Mouse (Mus musculus): ENCODE results near the gene C130050O18Rik.

The C130050O18Rik gene

GRCm38 (mm10) chr5:139397359-139397916 is 7.6 kb upstream of the C130050O18Rik start:
- DNase-seq (ENCODE audit: low spot score in 2 of 2): no peak

GRCm38 (mm10) chr5:139397959-139398753 is 6.9 kb upstream of the C130050O18Rik start:
- DNase-seq (ENCODE audit: low spot score in 2 of 2): peak; percentile 87 to 89

- DNase-seq (ENCODE audit: low spot score in 2 of 2): no peak
These were observed 6.3 kb upstream of the C130050O18Rik start for GRCm38 (mm10) chr5:139398786-139399185.

- DNase-seq (ENCODE audit: low spot score in 2 of 2): no peak
These were observed 5.1 kb upstream of the C130050O18Rik start for GRCm38 (mm10) chr5:139399991-139400390.

GRCm38 (mm10) chr5:139402106-139402505 is 3.0 kb upstream of the C130050O18Rik start:
- DNase-seq (ENCODE audit: low spot score in 2 of 2): peak in 1 of 2 experiments; percentile 49

GRCm38 (mm10) chr5:139403692-139404260 is 1.3 kb upstream of the C130050O18Rik start:
- no peak for DNase-seq (ENCODE audit: low spot score in 2 of 2)

- DNase-seq (ENCODE audit: low spot score in 2 of 2): no peak
These were observed 398 bp downstream of the C130050O18Rik start for GRCm38 (mm10) chr5:139405478-139405877.

- DNase-seq (ENCODE audit: low spot score in 2 of 2): no peak
These were observed 873 bp downstream of the C130050O18Rik start for GRCm38 (mm10) chr5:139405953-139406352.

GRCm38 (mm10) chr5:139407121-139407885 is 2.2 kb downstream of the C130050O18Rik start:
- no peak for DNase-seq (ENCODE audit: low spot score in 2 of 2)

GRCm38 (mm10) chr5:139408511-139408910 is 3.4 kb downstream of the C130050O18Rik start:
- no peak for DNase-seq (ENCODE audit: low spot score in 2 of 2)

- no peak for DNase-seq (ENCODE audit: low spot score in 2 of 2)
These were observed 4.3 kb downstream of the C130050O18Rik start for GRCm38 (mm10) chr5:139409412-139409811.

GRCm38 (mm10) chr5:139410056-139410455 is 5.0 kb downstream of the C130050O18Rik start:
- DNase-seq (ENCODE audit: low spot score in 2 of 2): no peak

- no peak for DNase-seq (ENCODE audit: low spot score in 2 of 2)
These were observed 6.0 kb downstream of the C130050O18Rik start for GRCm38 (mm10) chr5:139411117-139411516.

- DNase-seq (ENCODE audit: low spot score in 2 of 2): no peak
These were observed 6.7 kb downstream of the C130050O18Rik start for GRCm38 (mm10) chr5:139411665-139412314.

- DNase-seq (ENCODE audit: low spot score in 2 of 2): no peak
These were observed 8.5 kb downstream of the C130050O18Rik start for GRCm38 (mm10) chr5:139413545-139413944.

- DNase-seq (ENCODE audit: low spot score in 2 of 2): no peak
These were observed 9.9 kb downstream of the C130050O18Rik start for GRCm38 (mm10) chr5:139415001-139415400.

GRCm38 (mm10) chr5:139416942-139417341 is 11.9 kb downstream of the C130050O18Rik start:
- no peak for DNase-seq (ENCODE audit: low spot score in 2 of 2)

GRCm38 (mm10) chr5:139417480-139417879 is 12.4 kb downstream of the C130050O18Rik start:
- DNase-seq (ENCODE audit: low spot score in 2 of 2): no peak

GRCm38 (mm10) chr5:139418110-139418509 is 13.0 kb downstream of the C130050O18Rik start:
- DNase-seq (ENCODE audit: low spot score in 2 of 2): no peak

GRCm38 (mm10) chr5:139418633-139419032 is 13.6 kb downstream of the C130050O18Rik start:
- DNase-seq (ENCODE audit: low spot score in 2 of 2): no peak

- no peak for DNase-seq (ENCODE audit: low spot score in 2 of 2)
These were observed 18.2 kb downstream of the C130050O18Rik start, which contains the start of gene Gper1 for GRCm38 (mm10) chr5:139423026-139423865. Gene Gper1, plus strand, starts transcription at chr5:139423151.

All from right cerebral cortex, postnatal 36 days (tissue).